Mouse (Mus musculus): ENCODE results near the gene Mecom.

Gene Mecom

DNA sequence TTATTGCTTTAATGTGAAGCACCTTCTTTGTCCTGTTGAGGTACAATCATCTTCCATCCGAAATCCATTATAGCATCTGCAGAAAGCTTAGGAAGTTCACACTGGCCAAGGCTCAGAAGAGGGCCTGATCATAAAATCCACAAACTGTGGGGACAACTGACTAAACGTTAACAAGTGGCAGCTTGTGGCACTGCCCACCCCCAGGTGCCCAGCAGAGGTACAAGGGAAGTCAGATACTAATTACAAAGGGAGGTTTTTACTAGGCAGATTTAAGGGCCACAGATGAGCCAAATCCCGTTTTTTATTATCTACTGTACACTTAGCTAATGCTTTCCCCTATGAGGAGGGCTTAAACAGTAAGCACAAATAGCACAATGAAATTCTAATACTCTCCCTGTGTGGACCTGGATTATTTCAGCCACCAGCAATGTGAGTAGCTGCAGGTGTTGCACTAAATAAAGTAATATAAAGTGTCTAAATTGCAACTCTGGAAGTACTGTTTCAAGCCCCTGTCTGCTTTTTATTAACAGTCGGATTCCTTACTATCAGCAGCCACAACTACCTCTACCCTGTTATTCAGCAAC, 443.2 kb downstream of the Mecom start:
- no peak for DNase-seq (ENCODE audit: low read depth, low spot score)

DNA sequence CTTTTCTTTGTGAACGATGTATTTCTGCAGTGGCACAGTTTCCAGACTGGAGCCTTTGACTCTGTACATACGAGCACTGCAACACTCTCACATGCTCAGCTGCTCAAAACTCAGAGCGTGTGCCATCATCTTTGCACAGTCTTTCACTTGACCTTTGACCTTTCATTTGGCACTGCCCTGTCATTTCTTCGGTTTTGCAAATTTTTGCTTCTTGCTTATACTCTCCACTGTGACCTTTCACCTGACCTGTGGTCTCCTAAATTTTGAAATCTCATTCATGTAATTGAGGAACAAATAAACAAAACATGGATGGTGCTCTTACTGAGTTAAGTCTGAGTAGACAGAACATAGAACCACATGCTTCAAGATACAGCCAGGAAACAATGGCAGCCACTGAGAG, 446.7 kb downstream of the Mecom start:
- no peak for DNase-seq (ENCODE audit: low read depth, low spot score)

DNA sequence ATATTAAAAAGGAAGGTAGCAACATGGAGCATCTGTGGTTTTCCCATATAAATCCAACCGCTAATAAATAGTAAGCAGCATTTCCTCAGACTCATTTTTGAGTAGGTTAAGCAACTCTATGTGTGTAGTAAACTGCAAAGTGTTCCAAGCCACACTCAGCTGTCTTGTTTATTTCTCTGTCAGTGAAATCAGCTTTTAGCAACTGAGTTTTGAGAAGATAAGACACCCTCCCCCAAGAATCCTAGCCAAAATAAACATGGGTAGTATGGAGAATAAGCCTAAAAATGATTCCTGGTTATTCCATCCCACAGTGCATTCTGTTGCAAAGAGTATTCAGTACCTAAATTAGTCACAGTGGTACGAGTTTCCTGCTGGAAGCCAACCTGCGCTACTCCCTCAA, 450.1 kb downstream of the Mecom start:
- DNase-seq (ENCODE audit: low read depth, low spot score), result no peak

DNA sequence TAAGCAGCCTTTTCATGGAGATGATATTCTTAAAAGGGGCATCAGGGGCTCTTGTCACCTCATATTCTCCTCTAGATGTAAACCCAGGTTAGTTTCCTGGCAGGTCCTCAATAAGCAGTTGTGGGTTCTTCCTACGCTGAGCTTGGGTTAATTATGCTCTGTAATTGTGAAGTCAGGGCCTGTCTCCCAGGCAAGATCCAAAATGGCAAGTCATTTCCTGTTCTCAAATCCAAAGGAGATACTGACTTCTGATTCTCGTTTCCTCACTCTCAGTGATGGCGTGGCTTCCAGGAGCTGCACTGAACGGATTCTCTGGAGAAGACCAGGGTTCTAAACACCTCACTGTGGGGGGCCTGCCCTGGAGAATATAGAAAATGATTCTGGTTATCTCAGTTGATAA, 450.7 kb downstream of the Mecom start:
- DNase-seq (ENCODE audit: low read depth, low spot score), result no peak

DNA sequence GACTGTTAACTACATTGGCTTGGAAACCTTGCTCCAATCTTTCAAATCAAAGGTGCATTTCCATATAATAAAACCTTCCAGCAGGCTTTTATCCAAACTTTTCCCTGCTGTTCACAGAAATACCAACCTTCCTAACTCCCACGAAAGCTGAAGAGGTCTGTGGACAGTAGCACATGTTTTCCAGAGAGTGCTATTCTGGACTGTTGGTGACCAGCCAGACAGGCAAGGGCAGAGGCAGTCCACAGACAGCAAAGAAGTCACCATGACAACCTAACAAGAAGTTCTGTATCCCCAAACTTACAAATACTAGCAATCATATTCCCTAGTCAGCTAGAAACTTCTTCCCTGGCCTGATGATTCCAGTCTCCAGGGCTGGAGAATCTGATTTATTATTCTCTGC, 454.8 kb downstream of the Mecom start:
- DNase-seq (ENCODE audit: low read depth, low spot score), result no peak

DNA sequence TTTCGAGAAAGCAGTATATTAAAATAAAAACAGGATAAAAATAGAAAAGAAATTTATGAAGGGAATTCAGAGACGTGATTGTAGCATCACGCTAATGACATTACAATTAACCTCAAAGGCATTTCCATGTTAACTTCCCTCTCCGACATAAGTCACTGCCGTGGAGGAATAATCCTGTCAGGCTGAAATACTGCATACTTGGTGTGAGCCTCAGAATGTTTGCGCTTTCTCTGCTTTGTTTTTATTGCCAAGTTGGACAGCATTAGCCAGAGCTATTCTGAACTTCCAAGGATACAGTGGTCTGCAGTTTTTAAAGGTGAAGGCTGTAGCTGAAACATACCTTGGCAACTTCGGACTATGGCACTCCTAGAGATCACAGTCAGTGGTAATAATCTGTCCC, 455.3 kb downstream of the Mecom start:
- DNase-seq (ENCODE audit: low read depth, low spot score), result no peak

DNA sequence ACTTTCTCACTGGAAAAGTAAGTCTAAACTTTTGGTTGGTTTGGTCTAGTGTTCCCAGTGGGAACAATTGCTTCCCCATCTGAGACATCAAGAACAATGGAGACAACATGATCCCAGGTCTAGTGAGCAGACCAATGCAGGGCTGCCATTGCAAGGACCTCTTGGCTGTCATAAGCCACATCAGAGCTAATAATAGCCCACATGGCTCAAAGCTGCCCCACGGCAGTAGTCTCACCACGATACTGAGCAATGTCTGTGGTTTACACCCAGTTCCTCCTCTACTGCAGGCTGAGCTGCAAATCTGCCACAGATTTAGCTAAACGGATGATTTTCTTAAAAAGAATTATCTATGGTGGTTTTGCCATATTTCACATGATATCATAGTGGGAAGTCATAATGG, 455.9 kb downstream of the Mecom start:
- DNase-seq (ENCODE audit: low read depth, low spot score), result no peak

DNA sequence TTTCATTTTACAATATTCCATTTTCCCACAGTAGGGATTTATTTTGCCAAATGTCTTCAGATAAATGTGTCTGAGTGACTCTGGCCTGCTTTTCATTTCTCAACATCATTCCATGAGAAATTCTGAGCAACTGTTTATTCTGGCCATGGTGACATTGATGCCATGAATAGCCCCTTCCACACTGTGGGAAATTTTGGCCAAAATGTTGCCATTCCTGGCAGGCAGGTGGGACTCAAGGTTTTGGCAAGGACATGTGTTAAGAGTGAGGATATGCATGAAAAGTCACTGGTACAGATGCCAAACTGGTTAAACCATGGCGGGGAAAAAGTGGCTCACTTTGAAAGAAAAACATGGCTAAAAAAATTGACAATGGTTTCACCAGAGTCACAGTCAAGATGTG, 456.4 kb downstream of the Mecom start:
- DNase-seq (ENCODE audit: low read depth, low spot score), result no peak

DNA sequence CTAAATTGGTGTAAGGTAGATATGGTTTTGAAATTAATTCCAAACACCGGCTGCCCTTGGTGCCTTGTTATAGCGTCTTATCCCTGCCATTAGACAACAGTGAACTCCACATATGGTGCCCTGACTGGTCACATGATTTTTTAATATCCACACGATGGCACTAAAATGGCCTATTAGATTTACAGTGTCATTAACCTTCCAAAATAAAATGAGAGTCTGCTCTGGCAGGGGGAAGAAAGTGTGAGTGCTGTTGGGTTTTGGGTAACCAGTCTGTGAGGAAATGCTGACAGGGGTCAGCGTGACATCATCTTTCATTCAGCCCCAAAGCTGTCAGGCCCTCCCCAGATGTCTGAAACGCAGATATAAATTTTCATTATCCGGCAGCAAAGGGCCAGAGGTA, 461.7 kb downstream of the Mecom start:
- DNase-seq (ENCODE audit: low read depth, low spot score), result no peak

DNA sequence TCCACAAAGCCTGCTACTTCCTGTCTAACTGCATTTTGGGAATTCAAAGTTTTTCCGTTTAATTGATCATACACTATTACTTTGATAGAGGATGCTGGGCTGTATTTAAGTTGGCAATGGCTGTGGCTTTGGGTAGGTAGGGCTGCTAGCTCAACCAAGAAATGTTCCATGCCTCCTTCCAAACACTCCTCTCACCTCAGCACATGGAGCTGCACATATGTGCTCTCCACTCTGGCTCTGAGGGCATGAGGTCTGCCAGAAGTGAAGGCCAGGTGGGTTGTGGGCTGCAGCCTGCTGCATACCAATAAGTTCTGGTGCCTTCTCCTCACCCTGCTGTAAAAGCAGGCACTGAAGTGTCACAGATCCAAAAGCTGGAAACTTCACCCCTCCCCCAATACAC, 464.0 kb downstream of the Mecom start:
- DNase-seq (ENCODE audit: low read depth, low spot score), result no peak

DNA sequence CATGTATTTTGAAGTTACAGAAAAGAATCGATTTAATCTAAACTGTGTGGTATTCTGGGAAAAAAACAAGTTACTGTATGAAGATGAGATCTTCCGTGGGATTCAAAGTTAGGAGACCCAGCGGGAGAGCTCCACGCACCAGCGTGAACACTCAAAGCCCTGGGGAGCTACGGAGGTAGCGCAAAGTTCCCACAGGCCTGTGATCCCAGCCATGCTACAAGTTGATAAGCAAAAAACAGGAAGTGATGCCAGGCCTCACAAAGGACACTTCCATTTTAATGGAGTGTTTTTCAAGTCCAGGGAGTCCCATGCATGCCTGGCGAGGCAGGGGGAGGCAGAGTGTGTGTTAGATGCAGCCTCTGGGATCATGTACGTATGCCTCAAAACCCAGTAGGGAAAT, 464.5 kb downstream of the Mecom start:
- no peak for DNase-seq (ENCODE audit: low read depth, low spot score)

DNA sequence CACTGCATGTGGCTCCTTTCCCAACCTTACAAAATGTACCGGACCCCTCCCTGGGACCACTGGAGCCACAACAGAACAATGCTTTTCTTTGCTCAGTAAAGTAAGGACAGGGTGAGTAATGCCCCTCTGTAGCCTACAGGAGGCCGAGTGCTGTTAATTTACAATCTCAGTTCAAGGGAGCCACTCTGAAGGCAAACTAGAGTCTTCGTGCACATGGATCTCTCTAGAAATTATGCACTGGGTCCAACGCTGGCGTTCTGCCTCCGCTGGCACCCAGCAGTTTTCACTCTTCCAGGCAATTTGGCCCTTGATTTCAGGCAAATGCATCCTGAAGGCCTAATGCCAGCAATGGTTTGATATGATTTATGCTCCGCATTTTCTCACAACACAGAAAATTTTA, 467.0 kb downstream of the Mecom start:
- DNase-seq (ENCODE audit: low read depth, low spot score), result no peak

DNA sequence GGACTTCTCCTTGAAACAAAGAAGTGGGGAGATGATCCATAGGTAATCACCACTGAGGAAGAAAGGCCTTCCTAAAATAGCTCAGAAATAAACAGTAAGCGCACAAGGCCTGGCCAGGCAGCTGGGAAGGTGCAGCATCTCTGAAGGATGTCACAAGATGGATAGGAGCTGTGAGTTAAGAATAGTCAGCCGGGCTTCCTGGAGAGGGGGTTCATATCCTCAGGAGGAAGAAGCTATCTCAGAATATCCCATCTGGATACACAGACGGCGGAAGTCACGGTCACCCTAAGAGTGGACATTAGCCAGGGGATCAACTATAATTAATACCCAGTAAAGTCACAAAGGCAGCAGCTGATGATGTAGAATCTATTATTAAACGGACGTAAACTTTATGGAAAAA, 471.3 kb downstream of the Mecom start:
- DNase-seq (ENCODE audit: low read depth, low spot score), result no peak

DNA sequence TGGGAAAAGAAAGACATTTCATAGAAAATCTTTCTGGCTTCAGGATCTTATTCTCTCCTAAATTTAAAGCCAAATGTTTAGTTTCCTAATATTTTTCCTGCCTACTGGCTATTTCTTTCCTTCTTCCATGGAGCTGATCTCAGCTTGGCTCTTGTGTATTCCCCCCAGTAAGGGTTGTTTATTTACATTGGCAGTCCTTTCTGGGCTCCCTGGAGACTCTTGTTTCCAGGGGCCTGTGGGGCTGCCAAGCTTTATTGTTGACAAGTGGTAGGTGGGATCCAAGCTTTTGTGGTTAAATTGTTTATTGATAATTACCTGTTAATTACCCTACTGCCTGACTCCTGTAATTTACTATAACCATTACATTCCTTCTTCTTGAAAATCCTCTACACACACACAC, 476.5 kb downstream of the Mecom start:
- no peak for DNase-seq (ENCODE audit: low read depth, low spot score)

DNA sequence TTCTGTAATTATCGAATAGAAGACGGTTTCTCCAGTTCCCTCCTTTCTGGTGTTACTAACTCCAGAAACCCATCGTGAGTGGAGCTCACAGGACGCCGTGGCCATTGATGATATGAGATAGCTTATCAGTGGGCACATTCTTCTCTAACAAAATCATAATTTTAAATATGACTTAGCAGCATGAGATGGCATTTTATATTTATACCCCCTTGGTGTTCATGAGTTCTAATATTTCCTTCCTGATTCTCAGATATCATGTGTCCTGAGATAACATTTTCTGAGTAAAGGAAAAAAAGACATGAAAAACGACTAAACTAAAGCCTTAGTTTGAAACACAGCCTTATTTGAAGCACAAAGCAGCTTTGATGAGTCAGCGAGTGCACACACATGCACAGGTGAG, 481.3 kb downstream of the Mecom start:
- no peak for DNase-seq (ENCODE audit: low read depth, low spot score)

DNA sequence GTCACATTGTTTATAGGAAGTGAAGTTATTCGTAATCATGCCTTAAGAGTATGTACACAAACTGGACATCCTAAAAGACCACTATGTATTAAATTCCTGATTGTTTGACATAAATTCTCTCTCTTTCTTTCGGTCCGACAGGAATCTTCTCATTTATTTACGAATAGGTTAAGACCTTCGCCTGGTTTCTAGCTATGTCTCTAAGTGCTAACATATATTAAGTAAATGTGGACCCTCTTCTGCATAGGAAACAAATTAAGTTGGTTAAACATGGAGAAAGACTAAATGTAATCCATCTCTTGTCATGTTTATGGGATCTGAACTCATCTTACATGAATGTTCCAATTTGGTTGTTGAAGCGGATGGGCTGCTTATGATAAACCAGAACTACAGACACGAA, 487.8 kb downstream of the Mecom start:
- no peak for DNase-seq (ENCODE audit: low read depth, low spot score)

DNA sequence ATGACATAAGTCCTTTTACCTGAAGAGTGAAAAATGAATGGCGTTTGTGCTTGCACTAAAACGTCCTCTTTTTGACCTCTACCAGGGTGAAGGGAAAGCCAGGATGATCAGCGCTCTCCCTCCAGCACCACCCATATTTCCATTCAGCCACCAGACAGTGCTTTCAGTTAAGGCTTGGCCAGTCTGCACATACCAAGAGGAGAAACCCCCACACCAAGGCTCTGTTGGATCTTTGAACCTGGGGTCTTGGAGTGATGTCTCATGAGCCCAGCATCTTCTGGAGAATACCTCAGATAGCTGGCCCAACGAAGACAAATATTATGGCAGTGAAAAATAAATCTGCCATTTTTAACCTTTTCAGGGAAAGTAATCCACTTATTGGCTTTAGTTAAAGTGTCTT, 488.2 kb downstream of the Mecom start:
- DNase-seq (ENCODE audit: low read depth, low spot score), result no peak

DNA sequence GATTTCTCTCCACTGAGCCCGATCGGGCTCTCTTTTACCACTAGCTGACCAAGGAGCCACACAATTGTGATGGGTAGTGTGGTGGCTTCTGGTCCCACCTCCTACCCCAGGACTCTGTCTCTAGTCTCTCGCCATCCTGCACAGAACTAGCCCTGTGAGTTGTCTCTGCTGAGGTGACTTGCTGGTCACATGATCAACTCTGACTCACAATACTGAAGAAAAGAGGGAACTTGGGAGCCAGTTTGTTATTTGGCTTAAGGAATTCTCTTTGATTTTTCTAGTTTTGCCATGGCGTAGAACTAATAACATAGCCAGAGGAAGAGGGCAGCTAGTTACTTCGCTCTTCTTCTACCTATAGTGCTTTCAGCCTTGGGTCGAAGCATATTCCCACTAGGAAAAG, 496.5 kb downstream of the Mecom start:
- no peak for DNase-seq (ENCODE audit: low read depth, low spot score)

DNA sequence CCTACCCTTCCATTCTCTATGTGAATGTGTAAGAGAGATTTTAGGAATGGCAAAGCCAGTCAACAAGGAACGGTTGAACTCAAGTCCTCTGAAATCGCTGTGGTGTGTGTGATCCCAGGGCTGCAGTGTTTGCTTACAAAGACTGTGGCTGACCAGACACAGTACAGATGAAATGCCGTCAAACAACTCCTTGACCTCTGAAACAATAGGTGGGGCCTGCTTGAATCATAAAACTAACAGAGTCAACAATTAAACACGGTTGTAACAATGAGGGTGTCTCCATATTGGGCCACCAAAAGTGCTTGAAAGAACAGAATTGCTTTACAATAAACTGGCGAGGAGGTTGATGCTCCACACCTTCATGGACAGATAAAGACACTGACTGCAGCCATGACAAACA, 497.0 kb downstream of the Mecom start:
- no peak for DNase-seq (ENCODE audit: low read depth, low spot score)

DNA sequence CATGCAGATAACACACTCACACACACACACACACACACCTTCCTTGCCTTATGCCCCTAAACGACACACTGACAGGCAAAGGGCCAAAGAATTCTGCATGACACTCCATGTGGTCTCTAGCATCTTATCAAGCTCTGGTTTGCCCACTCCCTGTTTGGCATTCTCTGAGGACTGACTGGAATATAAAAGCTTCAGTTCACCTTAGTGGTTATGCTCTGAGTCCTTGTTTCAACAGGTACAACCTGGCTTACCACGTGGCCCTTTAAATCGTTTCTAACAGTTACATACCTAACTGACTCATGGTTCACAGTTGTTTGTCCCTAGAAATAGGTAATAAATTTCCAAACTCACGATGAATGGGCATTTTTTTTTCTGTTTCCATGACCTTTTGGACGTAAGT, 499.0 kb downstream of the Mecom start:
- DNase-seq (ENCODE audit: low read depth, low spot score), result no peak

DNA sequence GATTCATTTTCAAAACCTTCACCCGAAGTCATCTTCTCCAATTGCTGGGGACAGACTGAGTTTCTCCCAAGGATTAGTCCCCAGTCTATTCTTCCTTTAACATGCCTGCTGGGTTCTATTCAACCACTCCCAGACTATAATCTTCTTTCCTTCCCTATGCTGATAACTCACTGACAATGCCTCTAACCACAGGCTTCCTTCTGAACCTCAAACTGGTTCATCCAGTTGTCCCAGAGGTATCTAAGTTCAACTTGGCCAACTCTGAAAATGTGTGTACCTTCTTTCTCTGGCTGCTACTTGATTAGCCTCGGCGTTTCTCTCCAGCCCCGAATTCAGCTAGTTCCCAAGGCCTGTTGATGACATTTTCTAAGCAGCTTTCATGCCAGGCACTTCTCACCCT, 499.7 kb downstream of the Mecom start:
- DNase-seq (ENCODE audit: low read depth, low spot score), result no peak

DNA sequence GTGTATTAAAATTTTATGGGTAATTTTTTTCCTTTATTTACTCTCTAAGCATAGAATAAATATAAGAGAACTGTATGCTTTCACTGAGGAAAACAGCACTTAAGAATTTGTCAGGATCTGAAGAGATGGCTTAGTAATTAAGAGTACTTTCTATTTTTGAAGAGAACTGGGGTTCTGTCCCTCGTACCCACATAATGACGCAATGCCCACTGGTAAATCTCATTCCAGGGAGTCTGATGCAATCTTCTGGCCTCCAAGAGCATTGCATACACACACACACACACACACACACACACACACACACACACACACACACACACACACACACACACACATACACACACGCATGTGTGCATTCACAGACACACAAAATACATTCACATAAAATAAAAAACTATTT, 504.3 kb downstream of the Mecom start:
- DNase-seq (ENCODE audit: low read depth, low spot score), result no peak

DNA sequence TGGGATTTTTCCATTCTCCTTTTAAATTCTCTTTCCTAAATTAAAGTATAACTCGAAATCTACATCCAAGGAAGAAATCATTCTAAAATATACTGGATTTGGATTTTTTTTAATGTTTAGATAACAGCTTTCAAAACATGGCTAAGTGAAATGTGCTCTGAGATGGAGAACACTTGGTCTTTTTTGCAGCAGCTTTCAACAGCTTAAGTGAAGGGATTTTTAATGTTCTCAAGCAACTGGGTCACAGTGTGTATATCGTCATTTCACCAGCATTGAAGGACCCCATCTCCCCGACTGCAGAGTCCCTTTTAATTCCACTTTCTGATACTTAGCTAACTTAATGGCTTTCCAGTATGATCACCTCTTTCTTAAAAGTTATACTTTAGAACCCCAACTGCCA, 509.3 kb downstream of the Mecom start:
- DNase-seq (ENCODE audit: low read depth, low spot score), result no peak

DNA sequence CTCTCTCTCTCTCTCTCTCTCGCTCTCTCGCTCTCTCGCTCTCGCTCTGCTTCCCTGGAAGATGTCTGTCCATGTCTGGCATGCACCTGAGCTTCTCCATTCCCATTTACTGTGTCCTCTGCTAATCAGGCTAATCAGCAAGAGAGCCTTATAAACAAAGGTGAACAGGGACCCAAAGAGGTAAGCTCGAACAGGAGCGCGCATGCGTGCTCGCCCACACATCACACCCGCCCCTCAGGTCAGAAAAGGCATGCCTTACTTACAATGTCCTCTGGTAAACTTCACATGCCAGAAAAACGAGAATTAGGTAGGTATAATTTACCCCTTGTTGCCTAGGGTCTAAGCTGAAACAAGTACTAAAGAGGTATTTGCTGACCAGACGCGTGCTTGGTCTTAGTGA, 527.8 kb downstream of the Mecom start:
- DNase-seq (ENCODE audit: low read depth, low spot score), result no peak

DNA sequence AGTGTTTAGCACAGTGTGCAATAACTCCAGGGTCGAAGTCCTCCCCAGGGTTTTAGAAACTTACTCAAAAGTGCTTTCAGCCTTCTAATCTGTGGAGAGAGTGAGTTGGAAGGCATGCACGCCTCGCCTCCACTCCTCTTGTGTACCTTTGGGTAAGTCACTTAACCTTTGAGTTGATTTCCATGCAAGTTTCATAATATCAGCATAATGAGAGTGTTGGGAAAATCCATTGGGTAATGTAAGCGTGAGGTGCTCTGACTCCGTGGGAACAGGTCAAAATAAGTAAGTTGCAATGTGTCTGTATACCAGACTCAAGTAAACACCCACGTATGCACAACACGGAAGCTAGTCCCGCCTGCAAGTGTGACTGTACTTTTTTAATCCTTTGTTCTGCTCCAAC, 528.4 kb downstream of the Mecom start:
- DNase-seq (ENCODE audit: low read depth, low spot score), result no peak

Data from embryo, embryonic 11.5 days (tissue).